Mouse (Mus musculus): Measurements from ENCODE around the gene Rps6ka5.

- TF ChIP-seq POLR2A (IDR thresholded peaks at IDR 0.05; ENCODE audit: control insufficient read depth, extremely low read depth, insufficient read depth, low read length, poor library complexity) (no peak), CTCF (IDR thresholded peaks at IDR 0.05; ENCODE audit: borderline replicate concordance, control insufficient read depth, extremely low read depth, insufficient read depth, low read length, poor library complexity) (no peak)
These were observed 48.5 kb upstream of the Rps6ka5 start for GRCm38 (mm10) chr12:100775291-100775690.
